Mouse (Mus musculus): ENCODE measurements around the gene Clec9a.

Gene Clec9a

DNA sequence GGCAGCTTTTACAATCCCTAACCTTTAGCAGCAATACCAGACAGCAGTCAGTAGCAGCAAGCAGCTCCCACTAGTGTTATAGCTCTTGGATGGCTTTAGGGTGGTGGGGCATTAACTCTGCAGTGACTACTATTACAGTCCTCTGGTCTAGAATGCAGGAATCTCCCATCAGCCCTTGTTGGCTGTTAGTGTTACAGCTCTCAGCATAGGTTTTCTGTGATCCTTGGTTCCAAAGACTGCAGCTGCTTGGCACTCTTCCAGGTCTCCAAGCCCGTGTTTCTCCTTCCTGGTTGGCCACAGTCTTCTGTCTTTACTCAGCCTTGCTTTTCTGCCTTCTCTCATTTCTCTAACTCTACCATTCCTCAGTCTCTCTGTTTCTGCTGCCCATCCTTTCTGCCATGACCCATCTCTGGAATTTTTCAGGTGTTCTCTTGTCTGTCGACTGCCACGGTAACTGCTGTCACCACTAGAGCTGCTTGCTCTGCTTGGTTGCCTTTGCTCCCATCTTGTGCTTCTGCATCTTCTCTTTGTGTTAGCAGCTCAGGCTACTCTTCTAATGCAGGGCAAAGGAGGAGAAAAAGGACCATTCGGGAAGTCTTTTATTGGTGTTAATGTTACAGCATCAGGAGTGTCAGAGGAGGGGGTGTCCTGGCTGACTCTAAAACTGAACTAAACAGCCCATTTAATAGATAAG lies 14.5 kb downstream of the Clec9a start:
- in situ Hi-C loops (cut with MseI, MboI) = no loop called here

DNA sequence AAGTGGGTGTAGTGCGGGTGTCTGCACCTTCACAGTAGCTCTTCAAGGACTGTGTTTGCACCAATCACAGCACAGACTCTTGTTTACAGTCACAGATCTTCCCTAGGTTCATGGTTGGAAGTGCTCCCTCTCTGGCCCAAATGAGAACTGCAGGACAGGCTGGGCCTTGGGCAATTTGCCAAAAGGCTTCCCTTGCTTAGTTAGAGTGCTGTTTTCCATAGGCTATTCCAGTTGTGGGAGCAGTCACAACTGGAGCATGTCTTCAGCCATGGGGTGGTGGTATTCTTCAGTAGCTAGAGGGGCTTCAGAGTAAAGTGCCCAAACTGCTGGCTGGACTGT lies 15.0 kb downstream of the Clec9a start:
- in situ Hi-C loops (cut with MseI, MboI) = no loop called here

GRCm38 (mm10) chr6:129425217-129425616 lies 16.6 kb downstream of the Clec9a start:
- in situ Hi-C loops (cut with MseI, MboI) = no loop called here

DNA sequence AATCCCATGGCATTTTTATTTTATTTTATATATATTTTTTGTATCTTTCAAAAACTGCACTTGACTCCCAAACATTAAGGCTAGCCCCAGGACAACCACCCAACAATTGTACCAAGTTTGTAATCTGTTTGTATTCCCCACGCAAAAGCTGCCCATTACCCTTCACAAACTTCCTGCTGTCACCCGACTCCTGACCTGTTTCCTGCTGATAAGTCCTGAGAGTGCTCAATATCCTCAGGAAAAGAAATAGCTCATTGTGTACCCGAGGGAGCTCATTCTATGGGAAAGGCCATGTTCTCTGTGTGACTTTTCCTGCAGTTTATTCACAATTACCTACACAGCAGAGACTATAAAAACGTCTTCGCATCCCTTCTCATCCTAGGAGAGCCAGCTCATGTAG lies 17.1 kb downstream of the Clec9a start:
- in situ Hi-C loops (cut with MseI, MboI) = no loop called here

DNA sequence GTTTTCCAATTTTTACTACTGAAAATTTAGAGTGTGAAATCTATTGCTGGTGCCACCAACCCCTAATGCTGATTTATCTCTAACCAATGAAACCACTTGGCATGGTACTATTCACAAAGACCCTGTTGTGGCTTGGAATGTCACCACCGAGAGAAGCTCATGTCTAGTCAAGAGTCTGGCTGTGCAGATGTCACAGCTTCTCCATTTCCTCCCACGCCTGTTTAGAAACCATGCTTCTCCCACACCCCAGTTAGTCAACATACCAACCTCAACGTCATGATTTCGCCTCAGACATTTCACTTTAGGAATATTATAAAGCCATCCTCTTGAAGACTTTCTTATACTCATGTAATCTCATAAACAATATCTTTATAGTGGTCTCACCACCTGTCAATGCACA lies 18.6 kb downstream of the Clec9a start:
- in situ Hi-C loops (cut with MseI, MboI) = no loop called here

- in situ Hi-C loops (cut with MseI, MboI) = no loop called here
Observed at GRCm38 (mm10) chr6:129434239-129434638, 25.6 kb downstream of the Clec9a start.

GRCm38 (mm10) chr6:129436025-129436424 lies 27.4 kb downstream of the Clec9a start:
- in situ Hi-C loops (cut with MseI, MboI) = no loop called here

- in situ Hi-C loops (cut with MseI, MboI) = no loop called here
Observed at GRCm38 (mm10) chr6:129438033-129438432, 29.4 kb downstream of the Clec9a start.

GRCm38 (mm10) chr6:129449743-129450142 lies 41.1 kb downstream of the Clec9a start:
- in situ Hi-C loops (cut with MseI, MboI) = no loop called here

- in situ Hi-C loops (cut with MseI, MboI) = no loop called here
Observed at GRCm38 (mm10) chr6:129451411-129452039, 42.9 kb downstream of the Clec9a start, which contains the start of gene Clec1a. Gene Clec1a (minus strand): TSS chr6:129452000.

DNA sequence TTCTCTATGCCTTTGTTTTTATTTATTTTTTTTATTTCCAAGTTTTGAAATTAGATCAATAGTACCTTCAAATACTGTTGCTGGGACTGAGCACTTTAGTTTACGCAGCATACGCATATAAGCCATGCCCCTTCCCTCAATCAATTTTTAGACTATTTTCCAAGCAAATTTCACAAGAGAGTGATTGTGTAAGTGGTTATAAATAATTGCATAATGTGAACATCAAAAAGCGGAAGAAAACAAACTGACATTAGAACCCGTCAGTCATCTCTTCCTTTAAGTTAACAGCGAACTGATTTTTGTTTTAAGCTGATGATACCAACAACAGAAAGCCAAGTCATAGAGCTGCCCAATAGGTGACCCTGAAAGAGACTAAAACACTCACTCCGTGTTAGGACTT lies 62.7 kb downstream of the Clec9a start:
- in situ Hi-C loops (cut with MseI, MboI) = no loop called here

GRCm38 (mm10) chr6:129472627-129473026 lies 64.0 kb downstream of the Clec9a start:
- in situ Hi-C loops (cut with MseI, MboI) = no loop called here

Data from mouse trophoblast stem cell (cell line).